Mouse (Mus musculus): Measurements from ENCODE around the gene Sfrp2. TPM values are rescaled to one million over a fixed set of nuclear protein-coding genes. Genes with fewer than 3 reads are reported as not detected.
A peak's percentile ranks its signal among the peaks of the same experiment; 100 is the strongest.

Sfrp2 gene
- polyA plus RNA-seq, 1 experiment = 1.2 TPM

GRCm38 (mm10) chr3:83789651-83790451, 23.7 kb downstream of the Sfrp2 start:
- peak; percentile 34; the same call in 1 of the 2 replicates for TF ChIP-seq CTCF (IDR thresholded peaks at IDR 0.05; ENCODE audit: low read depth, low read length)
- no peak for TF ChIP-seq POLR2A (IDR thresholded peaks at IDR 0.05; ENCODE audit: borderline replicate concordance, low read depth, low read length)
- Histone ChIP-seq H3K27ac (ENCODE audit: insufficient read depth, low read depth, low read length) (no peak overlapping the region), H3K4me1 (ENCODE audit: control insufficient read depth, insufficient read depth, low read length) (no peaks in the 10 kb centered on the region), H3K4me3 (ENCODE audit: insufficient read depth, low read length) (peak overlapping the region; percentile 56)

GRCm38 (mm10) chr3:83791444-83791843, 25.3 kb downstream of the Sfrp2 start:
- no peak for TF ChIP-seq POLR2A (IDR thresholded peaks at IDR 0.05; ENCODE audit: borderline replicate concordance, low read depth, low read length)
- no peak for TF ChIP-seq CTCF (IDR thresholded peaks at IDR 0.05; ENCODE audit: low read depth, low read length)
- H3K27ac ChIP-seq (ENCODE audit: insufficient read depth, low read depth, low read length) = no peak overlapping the region
- peaks cover 5% of the 10 kb centered on the region for H3K4me1 ChIP-seq (ENCODE audit: control insufficient read depth, insufficient read depth, low read length)
- no peak overlapping the region for H3K4me3 ChIP-seq (ENCODE audit: insufficient read depth, low read length)

GRCm38 (mm10) chr3:83797098-83797497, 31.0 kb downstream of the Sfrp2 start:
- TF ChIP-seq POLR2A (IDR thresholded peaks at IDR 0.05; ENCODE audit: borderline replicate concordance, low read depth, low read length) (no peak), CTCF (IDR thresholded peaks at IDR 0.05; ENCODE audit: low read depth, low read length) (no peak)
- Histone ChIP-seq H3K4me3 (ENCODE audit: insufficient read depth, low read length) (no peak overlapping the region), H3K27ac (ENCODE audit: insufficient read depth, low read depth, low read length) (no peak overlapping the region), H3K4me1 (ENCODE audit: control insufficient read depth, insufficient read depth, low read length) (peaks cover 10% of the 10 kb centered on the region)

GRCm38 (mm10) chr3:83797828-83798227, 31.7 kb downstream of the Sfrp2 start:
- no peak overlapping the region for H3K27ac ChIP-seq (ENCODE audit: insufficient read depth, low read depth, low read length)
- H3K4me1 ChIP-seq (ENCODE audit: control insufficient read depth, insufficient read depth, low read length) = peaks cover 10% of the 10 kb centered on the region
- no peak overlapping the region for H3K4me3 ChIP-seq (ENCODE audit: insufficient read depth, low read length)
- TF ChIP-seq POLR2A (IDR thresholded peaks at IDR 0.05; ENCODE audit: borderline replicate concordance, low read depth, low read length) (no peak), CTCF (IDR thresholded peaks at IDR 0.05; ENCODE audit: low read depth, low read length) (peak; percentile 81)

- peaks cover 10% of the 10 kb centered on the region for H3K4me1 ChIP-seq (ENCODE audit: control insufficient read depth, insufficient read depth, low read length)
- no peak overlapping the region for H3K27ac ChIP-seq (ENCODE audit: insufficient read depth, low read depth, low read length)
- no peak for TF ChIP-seq CTCF (IDR thresholded peaks at IDR 0.05; ENCODE audit: low read depth, low read length)
- no peak for TF ChIP-seq POLR2A (IDR thresholded peaks at IDR 0.05; ENCODE audit: borderline replicate concordance, low read depth, low read length)
- no peak overlapping the region for H3K4me3 ChIP-seq (ENCODE audit: insufficient read depth, low read length)
These were observed 33.4 kb downstream of the Sfrp2 start for GRCm38 (mm10) chr3:83799486-83799885.

GRCm38 (mm10) chr3:83801649-83802155, 35.6 kb downstream of the Sfrp2 start:
- Histone ChIP-seq H3K4me1 (ENCODE audit: control insufficient read depth, insufficient read depth, low read length) (peaks cover 9% of the 10 kb centered on the region), H3K27ac (ENCODE audit: insufficient read depth, low read depth, low read length) (no peak overlapping the region), H3K4me3 (ENCODE audit: insufficient read depth, low read length) (no peak overlapping the region)
- TF ChIP-seq CTCF (IDR thresholded peaks at IDR 0.05; ENCODE audit: low read depth, low read length) = 0 out of 2 replicates have a peak, but pooled peaks have one; percentile 11
- TF ChIP-seq POLR2A (IDR thresholded peaks at IDR 0.05; ENCODE audit: borderline replicate concordance, low read depth, low read length) = no peak

- Histone ChIP-seq H3K4me3 (ENCODE audit: insufficient read depth, low read length) (no peak overlapping the region), H3K4me1 (ENCODE audit: control insufficient read depth, insufficient read depth, low read length) (peaks cover 26% of the 10 kb centered on the region), H3K27ac (ENCODE audit: insufficient read depth, low read depth, low read length) (no peak overlapping the region)
- TF ChIP-seq POLR2A (IDR thresholded peaks at IDR 0.05; ENCODE audit: borderline replicate concordance, low read depth, low read length) (no peak), CTCF (IDR thresholded peaks at IDR 0.05; ENCODE audit: low read depth, low read length) (no peak)
These were observed 42.4 kb downstream of the Sfrp2 start for GRCm38 (mm10) chr3:83808483-83808882.

GRCm38 (mm10) chr3:83811987-83812386, 45.9 kb downstream of the Sfrp2 start:
- no peak for TF ChIP-seq CTCF (IDR thresholded peaks at IDR 0.05; ENCODE audit: low read depth, low read length)
- 0 out of 2 replicates have a peak, but pooled peaks have one; percentile 26 for TF ChIP-seq POLR2A (IDR thresholded peaks at IDR 0.05; ENCODE audit: borderline replicate concordance, low read depth, low read length)
- Histone ChIP-seq H3K4me3 (ENCODE audit: insufficient read depth, low read length) (peak overlapping the region; percentile 48), H3K27ac (ENCODE audit: insufficient read depth, low read depth, low read length) (peak overlapping the region; percentile 85), H3K4me1 (ENCODE audit: control insufficient read depth, insufficient read depth, low read length) (peaks cover 21% of the 10 kb centered on the region)

- H3K4me3 ChIP-seq (ENCODE audit: insufficient read depth, low read length) = no peak overlapping the region
- H3K4me1 ChIP-seq (ENCODE audit: control insufficient read depth, insufficient read depth, low read length) = peaks cover 21% of the 10 kb centered on the region
- H3K27ac ChIP-seq (ENCODE audit: insufficient read depth, low read depth, low read length) = peak overlapping the region; percentile 51
- TF ChIP-seq POLR2A (IDR thresholded peaks at IDR 0.05; ENCODE audit: borderline replicate concordance, low read depth, low read length) (no peak), CTCF (IDR thresholded peaks at IDR 0.05; ENCODE audit: low read depth, low read length) (no peak)
These were observed 46.7 kb downstream of the Sfrp2 start for GRCm38 (mm10) chr3:83812863-83813262.

- no peak overlapping the region for H3K4me3 ChIP-seq (ENCODE audit: insufficient read depth, low read length)
- H3K27ac ChIP-seq (ENCODE audit: insufficient read depth, low read depth, low read length) = no peak overlapping the region
- H3K4me1 ChIP-seq (ENCODE audit: control insufficient read depth, insufficient read depth, low read length) = peaks cover 11% of the 10 kb centered on the region
- TF ChIP-seq CTCF (IDR thresholded peaks at IDR 0.05; ENCODE audit: low read depth, low read length) (no peak), POLR2A (IDR thresholded peaks at IDR 0.05; ENCODE audit: borderline replicate concordance, low read depth, low read length) (no peak)
These were observed 50.3 kb downstream of the Sfrp2 start for GRCm38 (mm10) chr3:83816372-83816925.

Data from bone marrow macrophage, adult 2 months (primary cell).